Mouse (Mus musculus) embryo, embryonic 11 days (tissue): ENCODE measurements around the gene Olfr591.
"Not testable (repeated sequence)": the region's sequence is repeated elsewhere in the genome, so short reads cannot be mapped to it uniquely, and the experiment has no call there.

Experiments
- DNase-seq: peaks from one replicate; pipeline ENCODE4 v3.0.0-alpha.2; 2015

The Olfr591 gene

DNA sequence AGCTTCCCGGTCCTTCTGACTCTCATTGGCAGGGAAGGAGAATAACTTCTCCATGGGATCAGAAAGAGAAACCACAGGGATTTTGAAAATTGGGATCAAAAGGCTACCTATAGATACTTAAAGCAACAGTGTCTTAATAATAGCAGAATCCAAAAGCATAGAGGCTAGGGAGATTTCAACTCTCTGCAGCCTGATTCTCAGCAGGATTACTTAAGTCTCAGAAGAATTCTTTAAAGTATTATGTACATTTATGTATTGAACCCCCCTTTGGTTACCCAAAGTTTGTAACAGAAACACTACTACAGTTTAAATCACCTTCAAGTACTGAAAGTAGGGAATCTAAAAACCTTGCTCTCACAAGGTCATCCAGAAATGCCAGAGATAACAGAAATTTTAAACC is at the start of gene Olfr591:
Gene Olfr591 (minus strand): TSS at position 101 of the 400 bp plus-strand sequence.
- no peak for DNase-seq

DNA sequence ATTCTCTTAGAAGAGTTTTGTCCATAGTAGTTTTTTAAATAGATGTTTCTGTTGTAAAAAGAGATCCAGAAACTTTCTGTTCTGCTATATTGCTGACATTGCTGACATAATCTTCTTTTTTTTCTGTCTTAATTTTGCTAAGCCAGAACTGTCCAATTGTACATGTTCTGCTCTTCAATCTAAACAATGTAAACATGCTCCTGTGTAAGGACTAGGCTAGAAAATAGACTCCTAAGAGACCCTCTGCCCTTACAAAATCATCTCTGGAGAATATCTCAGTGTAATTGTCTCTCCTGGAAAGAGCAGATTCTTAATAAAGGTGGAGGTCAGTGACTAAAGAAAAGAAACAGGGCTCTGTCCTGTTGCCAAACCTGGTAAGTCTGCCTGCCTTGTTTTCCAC is 38.6 kb upstream of the Olfr591 start, which contains the start of gene Olfr594:
Gene Olfr594 (plus strand): TSS at position 301 of the 400 bp plus-strand sequence.
- DNase-seq, result no peak

DNA sequence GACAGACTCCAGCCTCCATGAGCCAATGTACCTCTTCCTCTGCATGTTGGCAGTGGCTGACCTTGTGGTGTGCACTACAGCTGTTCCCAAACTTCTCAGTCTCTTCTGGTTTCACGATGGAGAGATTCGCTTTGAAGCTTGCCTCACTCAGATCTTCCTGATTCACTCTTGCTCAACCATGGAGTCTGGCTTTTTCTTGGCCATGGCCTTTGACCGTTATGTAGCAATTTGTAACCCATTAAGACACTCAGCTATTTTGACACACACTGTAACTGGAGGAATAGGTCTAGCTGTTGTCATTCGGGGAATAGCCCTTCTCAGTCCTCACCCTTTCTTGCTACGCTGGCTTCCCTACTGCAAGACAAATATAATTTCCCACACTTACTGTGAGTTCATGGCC is 33.9 kb upstream of the Olfr591 start:
- DNase-seq, result not testable (repeated sequence)

DNA sequence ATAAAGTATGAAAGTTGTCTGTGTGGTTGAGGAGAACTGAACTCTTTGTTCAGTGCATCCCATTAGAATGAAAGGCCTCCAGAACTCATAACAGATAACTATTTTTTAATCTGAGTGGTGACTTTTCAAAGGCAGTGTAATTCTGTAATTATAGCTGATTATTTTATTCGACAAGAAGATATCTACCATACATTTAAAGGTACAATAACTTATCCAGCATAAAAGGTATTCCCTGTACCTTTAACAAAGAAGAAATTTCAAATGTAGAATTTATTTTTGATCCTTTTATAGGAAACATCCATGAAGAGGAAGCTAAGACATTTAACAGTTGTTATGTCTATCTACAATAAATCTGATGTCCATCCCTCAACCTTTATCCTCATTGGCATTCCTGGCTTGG is 33.4 kb upstream of the Olfr591 start, which contains the start of gene Olfr593:
Gene Olfr593 (plus strand): TSS at position 301 of the 400 bp plus-strand sequence.
- no peak for DNase-seq

DNA sequence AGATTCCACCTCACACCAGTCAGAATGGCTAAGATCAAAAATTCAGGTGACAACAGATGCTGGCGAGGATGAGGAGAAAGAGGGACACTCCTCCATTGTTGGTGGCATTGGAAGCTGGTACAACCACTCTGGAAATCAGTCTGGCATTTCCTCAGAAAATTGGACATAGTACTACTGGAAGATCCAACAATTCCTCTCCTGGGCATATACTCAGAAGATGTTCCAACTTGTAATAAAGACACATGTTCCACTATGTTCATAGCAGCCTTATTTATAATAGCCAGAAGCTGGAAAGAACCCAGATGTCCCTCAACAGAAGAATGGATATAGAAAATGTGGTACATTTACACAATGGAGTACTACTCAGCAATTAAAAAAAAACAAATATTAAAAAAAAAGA is 6.4 kb upstream of the Olfr591 start, which contains the start of gene Olfr592:
Gene Olfr592 (plus strand): TSS at position 301 of the 400 bp plus-strand sequence.
- not testable (repeated sequence) for DNase-seq

DNA sequence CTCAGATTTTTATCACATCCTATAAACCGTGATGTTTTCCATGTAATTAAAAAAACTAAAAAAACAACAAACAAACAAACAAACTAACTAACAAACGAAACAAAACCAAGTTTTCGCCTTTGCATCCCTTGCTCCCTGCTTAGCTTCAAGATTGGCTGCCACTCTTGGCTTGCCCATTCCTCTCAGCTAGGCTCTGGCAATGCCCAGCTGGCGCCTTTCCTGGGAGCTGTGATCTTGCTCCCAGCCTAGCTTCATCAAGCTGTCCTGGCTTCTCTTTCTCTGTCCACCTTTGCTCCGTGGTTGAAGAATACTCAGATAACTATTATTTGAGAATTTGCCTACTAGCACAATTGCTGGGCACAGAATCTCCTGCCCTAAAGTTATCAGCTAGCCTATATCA is 8.4 kb downstream of the Olfr591 start:
- DNase-seq, result no peak

DNA sequence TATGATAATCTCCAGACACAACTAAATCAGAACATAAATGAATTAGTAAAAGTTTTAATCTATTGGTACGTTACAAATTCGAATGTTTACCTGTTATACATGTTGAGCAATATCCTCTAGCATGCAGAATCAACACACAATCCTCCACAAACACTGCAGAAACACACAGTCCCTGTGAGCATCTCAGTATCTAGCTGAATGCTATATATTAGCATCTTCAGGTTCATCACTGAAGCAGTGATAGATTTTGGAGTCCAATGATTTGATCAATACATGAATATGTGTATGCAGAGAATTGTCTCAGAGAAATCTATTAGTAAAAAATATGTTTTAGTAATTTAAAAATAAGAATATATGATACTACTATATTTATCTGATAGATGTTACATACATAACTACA is 21.9 kb downstream of the Olfr591 start, which contains the start of gene Olfr589:
Gene Olfr589 (minus strand): TSS at position 101 of the 400 bp plus-strand sequence.
- DNase-seq, result no peak

DNA sequence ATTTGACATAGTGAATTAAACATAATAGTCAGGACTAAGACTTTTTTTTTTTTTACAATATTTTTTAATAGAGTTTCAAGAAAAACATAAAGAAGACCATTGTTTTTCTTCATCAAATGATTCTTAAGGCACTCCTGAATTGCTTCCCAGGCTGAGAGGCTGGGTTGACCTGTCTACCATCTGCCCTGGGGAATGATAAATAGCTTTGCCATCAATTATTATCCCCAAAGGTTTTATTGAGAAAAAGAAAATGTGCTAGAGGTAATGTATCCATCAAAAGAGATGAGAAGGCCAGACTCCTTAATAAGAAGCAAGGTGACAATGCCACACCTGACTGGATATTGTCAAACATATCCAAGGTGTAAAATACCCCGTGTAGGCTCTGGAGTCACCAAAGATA is 37.6 kb downstream of the Olfr591 start, which contains the start of gene Olfr588-ps1:
Gene Olfr588-ps1 (plus strand): TSS at position 301 of the 400 bp plus-strand sequence.
- DNase-seq, result no peak

DNA sequence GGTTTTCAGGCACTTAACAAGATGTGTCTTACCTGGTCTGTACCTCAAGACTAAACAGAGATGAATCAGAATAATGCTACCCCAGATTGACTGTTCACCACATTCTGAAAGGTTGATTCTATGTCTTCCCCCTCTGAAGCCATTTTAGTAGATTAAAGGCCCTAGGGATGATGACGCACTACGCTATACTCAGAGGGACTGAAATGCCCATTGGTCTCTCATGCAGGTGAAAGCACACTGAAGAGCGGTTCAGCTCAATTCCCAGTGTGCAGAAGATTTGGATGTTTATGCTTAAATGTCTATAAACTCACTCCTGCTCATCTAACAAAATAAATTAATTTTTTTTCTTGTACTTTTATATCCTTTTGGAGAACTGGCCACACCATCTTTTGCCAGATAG is 52.6 kb downstream of the Olfr591 start, which contains the start of gene Olfr586:
Gene Olfr586 (minus strand): TSS at position 101 of the 400 bp plus-strand sequence.
- no peak for DNase-seq

DNA sequence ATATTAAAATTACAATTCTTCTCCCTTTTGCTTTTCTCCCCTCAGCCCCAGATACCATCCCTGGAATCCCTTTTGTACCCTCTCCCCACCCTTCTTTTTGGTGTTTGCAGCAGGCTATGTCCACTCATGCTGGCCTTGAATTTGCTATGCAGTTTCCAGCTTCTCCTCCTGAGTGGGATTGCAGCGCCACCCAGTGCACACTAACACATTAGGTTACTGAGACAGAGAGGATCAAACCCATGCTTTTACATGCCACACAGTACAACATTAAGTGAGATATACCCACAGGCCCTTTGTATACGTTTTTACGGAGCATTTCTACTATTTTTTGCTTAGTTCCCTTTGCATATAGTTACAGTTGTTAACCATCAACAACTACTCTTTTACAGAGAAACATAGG is 58.7 kb downstream of the Olfr591 start:
- DNase-seq, result peak; percentile 24
